Mouse (Mus musculus) lung, postnatal 0 days (tissue): ENCODE measurements around the gene Nog.

Experiments
- CTCF ChIP-seq: IDR thresholded peaks from 2 replicates; pipeline ENCODE4 v1.5.1; 2016; ENCODE audit warnings: antibody characterized with exemption, mild to moderate bottlenecking
- EP300 ChIP-seq: IDR thresholded peaks from 2 replicates; pipeline ENCODE4 v1.6.1; 2016; ENCODE audit warnings: antibody characterized with exemption, mild to moderate bottlenecking, control low read depth

DNA sequence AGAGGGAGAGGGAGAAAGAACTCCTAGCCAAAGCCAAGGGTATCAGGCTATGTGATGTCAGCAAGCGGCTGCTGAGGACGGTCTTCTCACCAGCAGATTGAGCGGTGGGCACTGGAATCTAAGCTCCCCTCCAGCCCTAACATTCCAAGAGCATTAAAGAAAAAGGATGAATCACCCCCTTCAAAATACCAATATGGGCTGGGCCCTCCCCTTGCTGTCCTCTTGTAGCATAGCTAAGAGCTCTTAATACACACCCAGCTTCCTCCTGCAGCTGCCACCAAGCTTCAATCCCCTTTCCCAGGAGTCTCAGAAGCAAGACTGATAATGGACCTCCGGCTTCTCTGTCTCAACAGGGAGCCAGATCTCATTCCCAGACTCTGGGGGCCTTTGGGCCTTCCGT is 4.6 kb downstream of the Nog start:
- TF ChIP-seq EP300 (no peak), CTCF (no peak)
